Mouse (Mus musculus) spleen, adult 2 months (tissue): ENCODE data around the gene Ankrd31. TPM values are rescaled to one million over a fixed set of nuclear protein-coding genes. Genes with fewer than 3 reads are reported as not detected.
A peak's percentile ranks its signal among the peaks of the same experiment; 100 is the strongest.

Experiments
- DNase-seq, 2 experiments: peaks; one replicate each; pipeline versions ENCODE4 v3.0.0 to v3.0.0-alpha.2; 2012 to 2021; ENCODE audit warnings: low spot score in 2 of 2, low read depth in 1 of 2
- H3K27ac ChIP-seq: fragments of 200-500 bp; 2 replicates; pipeline ENCODE4 v1.5.1; 2012; ENCODE audit warnings: low read length, inconsistent platforms; ENCODE audit not compliant: insufficient read depth
- H3K27me3 ChIP-seq: fragments of 200-500 bp; 2 replicates; pipeline ENCODE4 v1.6.1; 2012; ENCODE audit warnings: mild to moderate bottlenecking, moderate library complexity, low read length, inconsistent platforms; ENCODE audit not compliant: control insufficient read depth, insufficient read depth
- H3K36me3 ChIP-seq: fragments of 200-500 bp; 2 replicates; pipeline ENCODE4 v1.6.1; 2012; ENCODE audit warnings: mild to moderate bottlenecking, low read length, inconsistent platforms; ENCODE audit not compliant: control insufficient read depth, insufficient read depth
- H3K4me1 ChIP-seq: fragments of 200-500 bp; 2 replicates; pipeline ENCODE4 v1.6.1; 2011; ENCODE audit warnings: inconsistent platforms; ENCODE audit not compliant: control insufficient read depth, insufficient read depth, insufficient read length
- H3K4me3 ChIP-seq: fragments of 200-500 bp; 2 replicates; pipeline ENCODE4 v1.5.1; 2011; ENCODE audit warnings: mild to moderate bottlenecking, inconsistent platforms; ENCODE audit not compliant: insufficient read depth, insufficient read length; ENCODE audit errors: extremely low read depth
- CTCF ChIP-seq: fragments of 200-500 bp; IDR thresholded peaks from 2 replicates; pipeline ENCODE4 v1.5.1; 2011; ENCODE audit warnings: mild to moderate bottlenecking, inconsistent platforms; ENCODE audit not compliant: insufficient read depth, insufficient read length, insufficient replicate concordance; ENCODE audit errors: extremely low read depth
- POLR2A ChIP-seq: fragments of 200-500 bp; IDR thresholded peaks from 2 replicates; pipeline ENCODE4 v1.6.1; 2011; ENCODE audit warnings: low read depth, low read length, inconsistent platforms
- WGBS: fragments of 180-500 bp; shearing (Covaris S2); methylation state at CpG from one replicate; pipeline ENCODE4 v1.1.7; 2018; 5-methylcytosine and 5-hydroxymethylcytosine counted together
- polyA plus RNA-seq: library from polyadenylated mRNA; depleted of rRNA; stranded (reverse); fragments of >200 nt; gene quantifications from 2 replicates; pipeline ENCODE4 v1.2.3, GENCODE M21; 2012

The Ankrd31 gene
- polyA plus RNA-seq, 1 experiment: not detected

DNA sequence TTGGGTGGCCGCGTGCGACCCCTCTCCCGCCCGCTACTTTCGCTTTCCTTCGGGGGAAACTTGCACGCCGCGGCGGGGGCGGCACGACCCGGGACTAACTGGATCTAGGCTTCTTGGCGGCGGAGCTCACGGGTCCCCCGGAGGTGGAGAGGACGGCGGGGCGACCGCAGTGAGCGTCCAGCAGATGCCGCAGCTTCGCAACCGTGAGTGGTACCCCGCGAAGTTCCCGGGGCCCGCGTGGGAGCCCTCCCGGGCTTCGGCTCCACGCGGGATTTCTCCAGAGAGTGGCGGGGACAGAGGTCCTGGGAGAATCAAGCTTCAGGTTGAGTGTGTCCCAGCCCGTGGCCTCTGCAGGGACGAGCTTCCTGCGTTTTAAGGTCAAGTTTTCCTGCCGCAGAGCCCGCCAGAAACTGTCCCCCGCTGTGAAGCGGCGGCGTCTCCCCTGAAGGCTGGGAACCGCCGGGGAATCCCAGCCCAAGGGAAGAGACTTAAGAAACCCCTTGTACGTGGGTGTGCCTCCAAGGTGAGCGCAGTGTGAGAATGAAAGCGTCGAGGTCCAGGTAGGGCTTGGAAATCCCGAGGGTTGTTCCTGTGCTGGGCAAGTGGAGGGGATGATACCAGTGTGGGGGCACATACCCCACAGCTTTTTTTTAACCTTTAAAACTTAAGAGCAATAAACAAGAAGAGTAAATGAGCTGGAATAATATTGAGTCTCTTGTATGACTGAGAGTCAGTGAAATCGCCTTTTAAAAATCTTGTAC is 177.1 kb downstream of the Ankrd31 start:
- no peak for TF ChIP-seq CTCF
- TF ChIP-seq POLR2A: no peak

DNA sequence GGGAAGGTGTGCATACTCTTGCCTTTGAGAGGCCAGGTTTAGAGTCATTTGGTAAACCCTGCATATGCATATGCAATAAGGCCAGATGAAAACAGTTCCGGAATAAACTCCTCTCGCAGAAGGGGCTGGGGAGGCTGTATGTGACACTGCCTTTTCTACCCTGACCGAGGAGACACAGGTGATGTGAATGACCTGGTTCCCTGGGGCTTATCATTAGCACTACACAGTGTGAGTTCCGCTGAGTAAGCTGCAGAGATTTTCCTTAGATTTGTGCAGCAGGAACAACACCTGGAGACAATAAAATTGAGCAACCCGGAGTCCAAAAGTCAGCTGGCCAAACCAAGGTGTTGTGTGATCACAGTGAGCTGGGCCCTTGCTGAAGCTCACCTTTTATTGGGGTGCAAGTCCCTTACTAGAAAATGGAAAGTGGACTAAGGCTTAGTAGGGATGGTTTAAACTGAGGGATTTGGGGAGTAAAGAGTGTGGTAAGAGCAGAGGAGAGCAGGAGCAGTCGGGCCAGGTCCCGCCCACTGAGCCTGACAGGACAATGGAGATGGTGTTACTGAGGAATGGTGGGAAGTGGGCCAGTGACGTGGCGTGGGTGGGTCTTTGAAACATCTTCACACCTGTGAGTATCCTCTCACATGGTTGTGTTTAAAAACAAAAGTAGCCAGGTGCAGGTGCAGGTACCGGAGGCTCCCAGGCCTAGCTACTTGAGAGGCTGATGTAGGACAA is 178.1 kb downstream of the Ankrd31 start:
- Histone ChIP-seq H3K36me3 (no peaks in the 10 kb centered on the region), H3K4me3 (no peak overlapping the region), H3K27me3 (peaks cover 10% of the 10 kb centered on the region), H3K4me1 (peaks cover 6% of the 10 kb centered on the region; the same call in 1 of the 2 replicates), H3K27ac (no peak overlapping the region)
- WGBS: 90% methylated on average over 10 of the region's 10 CpGs
- no peak for DNase-seq
- TF ChIP-seq POLR2A: no peak
- no peak for TF ChIP-seq CTCF

More for the DNA sequence above, 177.1 kb downstream of the Ankrd31 start:
- DNase-seq: no peak
- H3K27me3 ChIP-seq: peaks cover 10% of the 10 kb centered on the region
- 4% methylated on average over 53 of the region's 53 CpGs for WGBS
- no peak overlapping the region for H3K27ac ChIP-seq
- H3K4me3 ChIP-seq: peak overlapping the region; percentile 62
- peaks cover 6% of the 10 kb centered on the region; the same call in 1 of the 2 replicates for H3K4me1 ChIP-seq
- H3K36me3 ChIP-seq: no peaks in the 10 kb centered on the region

DNA sequence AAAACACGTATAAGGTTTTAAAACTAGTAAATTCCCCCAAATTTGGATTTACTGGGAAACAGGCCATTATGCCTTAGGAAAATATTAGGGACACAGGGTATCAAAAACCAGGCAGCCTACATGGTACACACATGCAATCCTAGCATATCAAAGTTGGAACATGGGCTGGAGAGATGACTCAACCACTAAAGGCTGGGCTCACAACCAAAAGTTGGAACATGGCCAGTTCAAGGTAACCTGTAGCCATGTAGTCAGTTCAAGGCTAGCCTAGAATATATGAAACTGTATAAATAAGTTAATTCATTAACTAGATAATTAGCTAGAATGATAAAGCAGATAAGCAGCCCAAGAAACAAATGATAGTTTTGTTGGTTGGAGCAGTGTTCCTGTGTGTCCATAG is 179.7 kb downstream of the Ankrd31 start:
- 88% methylated on average over 1 of the region's 1 CpGs for WGBS

DNA sequence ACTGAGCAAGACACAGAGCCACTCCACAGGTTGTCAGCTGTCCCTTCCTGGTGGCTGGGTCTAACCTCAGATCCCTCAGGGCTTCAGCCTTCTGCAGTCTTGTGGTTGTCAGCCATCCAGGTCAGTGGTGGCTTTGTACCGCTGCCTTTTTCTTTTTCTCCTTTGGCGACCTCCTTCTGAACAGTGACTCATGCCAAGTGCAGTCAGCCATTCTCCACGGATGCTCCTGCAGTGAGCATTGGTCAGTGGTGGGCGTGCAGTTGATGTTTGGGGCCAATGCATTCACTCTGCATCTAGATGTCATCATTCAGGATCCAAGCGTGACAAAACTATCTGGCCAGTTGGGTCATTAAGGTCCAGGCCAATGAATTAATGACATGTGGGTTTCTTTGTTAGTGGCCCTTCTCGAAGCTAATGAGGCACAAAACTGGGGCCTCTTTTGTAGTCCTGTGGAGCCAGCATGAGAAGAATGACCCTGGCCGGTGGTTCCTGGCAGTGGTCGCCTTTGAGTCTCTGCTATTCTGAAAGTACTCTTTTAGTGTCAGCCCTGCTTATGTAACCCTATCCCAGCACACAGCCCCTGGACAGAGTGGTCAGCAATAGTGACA is 180.5 kb downstream of the Ankrd31 start:
- DNase-seq: no peak
- 59% methylated on average over 8 of the region's 8 CpGs for WGBS
- no peak overlapping the region for H3K27ac ChIP-seq
- no peak overlapping the region for H3K4me3 ChIP-seq
- H3K4me1 ChIP-seq: peaks cover 6% of the 10 kb centered on the region; the same call in 1 of the 2 replicates
- no peak for TF ChIP-seq POLR2A
- TF ChIP-seq CTCF: no peak
- peaks cover 10% of the 10 kb centered on the region for H3K27me3 ChIP-seq
- no peaks in the 10 kb centered on the region for H3K36me3 ChIP-seq

More for the DNA sequence above, 179.7 kb downstream of the Ankrd31 start:
- no peaks in the 10 kb centered on the region for H3K36me3 ChIP-seq
- peaks cover 6% of the 10 kb centered on the region; the same call in 1 of the 2 replicates for H3K4me1 ChIP-seq
- no peak overlapping the region for H3K4me3 ChIP-seq
- no peak for TF ChIP-seq CTCF
- TF ChIP-seq POLR2A: no peak
- peaks cover 10% of the 10 kb centered on the region for H3K27me3 ChIP-seq
- DNase-seq: no peak
- H3K27ac ChIP-seq: no peak overlapping the region

DNA sequence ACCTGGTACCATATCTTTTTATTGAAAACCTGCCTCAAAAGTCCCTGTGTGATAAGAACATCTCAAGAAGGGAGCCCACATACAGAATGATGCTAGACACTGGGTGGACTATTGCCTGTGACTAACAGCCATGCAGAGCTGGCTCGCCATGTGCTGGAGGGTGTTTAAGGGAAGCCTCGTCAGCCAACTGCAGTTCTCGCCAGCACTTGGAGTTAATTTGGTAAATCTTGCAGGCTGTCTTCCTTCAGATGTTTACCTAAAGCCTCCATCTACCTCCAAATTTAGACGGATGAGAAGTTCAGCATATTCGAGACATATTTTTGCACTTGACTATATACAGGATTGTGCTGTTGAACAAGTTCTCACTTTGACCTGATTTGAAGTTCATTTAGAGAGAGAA is 184.7 kb downstream of the Ankrd31 start:
- Histone ChIP-seq H3K4me3 (no peak overlapping the region), H3K27me3 (no peaks in the 10 kb centered on the region), H3K36me3 (no peaks in the 10 kb centered on the region), H3K4me1 (no peaks in the 10 kb centered on the region), H3K27ac (no peak overlapping the region)
- WGBS: 83% methylated on average over 5 of the region's 5 CpGs
- TF ChIP-seq POLR2A: no peak
- TF ChIP-seq CTCF: no peak
- no peak for DNase-seq

DNA sequence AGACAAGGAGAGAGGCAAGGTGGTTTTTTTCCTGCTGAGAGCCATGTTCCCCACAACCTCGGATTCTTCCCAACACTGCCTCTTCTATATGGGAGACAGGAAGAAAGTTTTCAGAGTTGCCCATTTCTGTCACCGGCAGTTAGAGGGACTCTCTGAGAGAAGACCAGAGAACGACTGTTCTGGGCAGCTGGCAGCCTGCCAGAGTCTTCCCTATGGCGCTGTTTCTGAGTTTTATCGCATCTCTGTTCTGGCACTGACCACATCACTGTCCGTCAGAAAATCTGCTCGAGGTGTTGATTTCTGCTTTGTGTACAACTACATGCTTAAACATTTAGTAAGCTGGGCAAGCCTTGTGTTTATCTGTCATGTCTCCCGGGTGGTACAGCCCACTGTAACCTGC is 185.3 kb downstream of the Ankrd31 start:
- 62% methylated on average over 8 of the region's 8 CpGs for WGBS
- no peak for DNase-seq
- no peaks in the 10 kb centered on the region for H3K27me3 ChIP-seq

More for the DNA sequence above, 185.3 kb downstream of the Ankrd31 start:
- no peak overlapping the region for H3K27ac ChIP-seq
- no peak overlapping the region for H3K4me3 ChIP-seq
- TF ChIP-seq POLR2A (no peak), CTCF (no peak)
- no peaks in the 10 kb centered on the region for H3K4me1 ChIP-seq
- no peaks in the 10 kb centered on the region for H3K36me3 ChIP-seq
